Mouse (Mus musculus) c-Kit-positive CD71-negative TER-119-negative erythroid progenitor cells, embryonic 14.5 days (primary cell): Measurements from ENCODE around the gene Tmem181a.
"Not testable (repeated sequence)": the region's sequence is repeated elsewhere in the genome, so short reads cannot be mapped to it uniquely, and the experiment has no call there.

Experiments
- DNase-seq: peaks from one replicate; pipeline ENCODE4 v3.0.0-alpha.2; 2013; ENCODE audit warnings: low read depth

Gene Tmem181a

GRCm38 (mm10) chr17:6305656-6306270, 49.1 kb downstream of the Tmem181a start:
- not testable (repeated sequence) for DNase-seq

GRCm38 (mm10) chr17:6306503-6306902, 49.8 kb downstream of the Tmem181a start:
- not testable (repeated sequence) for DNase-seq

GRCm38 (mm10) chr17:6311716-6312115, 55.1 kb downstream of the Tmem181a start:
- not testable (repeated sequence) for DNase-seq

GRCm38 (mm10) chr17:6312755-6313154, 56.1 kb downstream of the Tmem181a start:
- not testable (repeated sequence) for DNase-seq

GRCm38 (mm10) chr17:6314493-6314892, 57.8 kb downstream of the Tmem181a start:
- DNase-seq = not testable (repeated sequence)

- DNase-seq = not testable (repeated sequence)
Observed at GRCm38 (mm10) chr17:6315706-6316105, 59.0 kb downstream of the Tmem181a start.

- not testable (repeated sequence) for DNase-seq
Observed at GRCm38 (mm10) chr17:6316379-6317126, 59.9 kb downstream of the Tmem181a start.

- peak; percentile 45 for DNase-seq
Observed at GRCm38 (mm10) chr17:6317339-6317985, 60.8 kb downstream of the Tmem181a start, which contains the start of gene Dynlt1a. TSS of gene Dynlt1a (minus strand) at chr17:6317500.

- not testable (repeated sequence) for DNase-seq
Observed at GRCm38 (mm10) chr17:6321081-6321777, 64.6 kb downstream of the Tmem181a start.

GRCm38 (mm10) chr17:6321778-6322101, 65.1 kb downstream of the Tmem181a start:
- DNase-seq = not testable (repeated sequence)

- not testable (repeated sequence) for DNase-seq
Observed at GRCm38 (mm10) chr17:6325021-6325420, 68.4 kb downstream of the Tmem181a start.

- not testable (repeated sequence) for DNase-seq
Observed at GRCm38 (mm10) chr17:6325543-6325942, 68.9 kb downstream of the Tmem181a start.

GRCm38 (mm10) chr17:6327554-6327953, 70.9 kb downstream of the Tmem181a start:
- DNase-seq = not testable (repeated sequence)

- not testable (repeated sequence) for DNase-seq
Observed at GRCm38 (mm10) chr17:6328997-6329396, 72.3 kb downstream of the Tmem181a start.

- DNase-seq = not testable (repeated sequence)
Observed at GRCm38 (mm10) chr17:6342606-6343294, 86.1 kb downstream of the Tmem181a start.

GRCm38 (mm10) chr17:6355256-6355655, 98.6 kb downstream of the Tmem181a start:
- not testable (repeated sequence) for DNase-seq
